Mouse (Mus musculus): ENCODE data around the gene Zdhhc12. TPM values are rescaled to one million over a fixed set of nuclear protein-coding genes. Genes with fewer than 3 reads are reported as not detected.

Gene Zdhhc12
- polyA plus RNA-seq, 1 experiment from 2014 or later: 28.0 TPM

DNA sequence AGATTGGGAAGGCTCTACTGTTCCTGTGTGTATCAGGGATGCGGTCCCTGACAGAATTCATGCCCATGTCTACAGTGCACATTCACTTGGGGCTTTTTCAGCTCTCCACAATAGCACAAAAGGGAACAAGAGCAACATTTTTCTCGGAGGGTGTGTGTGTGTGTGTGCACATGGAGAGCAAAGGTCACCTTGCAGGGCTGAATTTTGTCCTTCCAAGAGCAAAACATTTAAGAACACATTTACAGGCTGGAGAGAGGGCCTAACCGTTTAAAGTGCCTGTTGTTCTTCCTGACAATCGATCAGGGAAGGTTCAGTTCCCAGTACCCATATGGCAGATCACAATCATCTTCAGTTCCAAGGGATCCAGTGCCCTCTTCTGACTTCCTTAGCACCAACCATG lies 36.7 kb upstream of the Zdhhc12 start:
- Histone ChIP-seq H3K4me2 (no peak overlapping the region), H3K4me3 (ENCODE audit: low read depth, low read length) (no peak overlapping the region), H3K27ac (ENCODE audit: low read depth, low read length) (no peak overlapping the region), H3K36me3 (ENCODE audit: control insufficient read depth, insufficient read depth, low read length) (no peaks in the 10 kb centered on the region), H3K9me3 (ENCODE audit: control insufficient read depth, low read length) (no peaks in the 10 kb centered on the region), H3K27me3 (ENCODE audit: control insufficient read depth, insufficient read depth, low read length) (no peaks in the 10 kb centered on the region), H3K9ac (ENCODE audit: low read length) (no peak overlapping the region), H3K4me1 (ENCODE audit: control insufficient read depth, insufficient read depth, low read length) (peaks cover 11% of the 10 kb centered on the region)
- DNase-seq (ENCODE audit: low spot score, missing footprints) (no peak), ATAC-seq (ENCODE audit: low FRiP score) (no peak)
- 82% methylated on average over 4 of the region's 4 CpGs for WGBS

DNA sequence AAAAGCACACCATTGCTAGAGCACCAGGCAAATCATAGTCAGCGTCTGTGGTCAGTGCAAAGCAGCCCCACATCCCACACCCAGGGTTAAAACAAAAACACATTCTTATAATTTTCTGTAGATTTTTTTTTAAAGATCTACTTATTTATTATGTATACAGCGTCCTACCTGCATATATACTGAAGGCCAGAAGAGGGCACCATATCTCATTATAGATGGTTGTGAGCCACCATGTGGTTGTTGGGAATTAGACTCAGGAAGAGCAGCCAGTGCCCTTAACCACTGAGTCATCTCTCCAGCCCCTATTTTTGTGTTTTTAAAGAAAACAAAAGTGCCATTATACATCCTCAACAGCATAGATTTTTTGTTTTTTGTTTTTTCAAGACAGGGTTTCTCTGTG lies 35.3 kb upstream of the Zdhhc12 start:
- ATAC-seq (ENCODE audit: low FRiP score) (no peak), DNase-seq (ENCODE audit: low spot score, missing footprints) (peak; percentile 88)
- no peak overlapping the region for H3K9ac ChIP-seq (ENCODE audit: low read length)
- no peak overlapping the region for H3K27ac ChIP-seq (ENCODE audit: low read depth, low read length)
- H3K4me3 ChIP-seq (ENCODE audit: low read depth, low read length): no peak overlapping the region
- peaks cover 7% of the 10 kb centered on the region for H3K4me1 ChIP-seq (ENCODE audit: control insufficient read depth, insufficient read depth, low read length)
- H3K36me3 ChIP-seq (ENCODE audit: control insufficient read depth, insufficient read depth, low read length): no peaks in the 10 kb centered on the region
- no peak overlapping the region for H3K4me2 ChIP-seq
- H3K27me3 ChIP-seq (ENCODE audit: control insufficient read depth, insufficient read depth, low read length): no peaks in the 10 kb centered on the region
- whole genome bisulfite sequencing: 28% methylated on average over 2 of the region's 2 CpGs
- no peaks in the 10 kb centered on the region for H3K9me3 ChIP-seq (ENCODE audit: control insufficient read depth, low read length)

DNA sequence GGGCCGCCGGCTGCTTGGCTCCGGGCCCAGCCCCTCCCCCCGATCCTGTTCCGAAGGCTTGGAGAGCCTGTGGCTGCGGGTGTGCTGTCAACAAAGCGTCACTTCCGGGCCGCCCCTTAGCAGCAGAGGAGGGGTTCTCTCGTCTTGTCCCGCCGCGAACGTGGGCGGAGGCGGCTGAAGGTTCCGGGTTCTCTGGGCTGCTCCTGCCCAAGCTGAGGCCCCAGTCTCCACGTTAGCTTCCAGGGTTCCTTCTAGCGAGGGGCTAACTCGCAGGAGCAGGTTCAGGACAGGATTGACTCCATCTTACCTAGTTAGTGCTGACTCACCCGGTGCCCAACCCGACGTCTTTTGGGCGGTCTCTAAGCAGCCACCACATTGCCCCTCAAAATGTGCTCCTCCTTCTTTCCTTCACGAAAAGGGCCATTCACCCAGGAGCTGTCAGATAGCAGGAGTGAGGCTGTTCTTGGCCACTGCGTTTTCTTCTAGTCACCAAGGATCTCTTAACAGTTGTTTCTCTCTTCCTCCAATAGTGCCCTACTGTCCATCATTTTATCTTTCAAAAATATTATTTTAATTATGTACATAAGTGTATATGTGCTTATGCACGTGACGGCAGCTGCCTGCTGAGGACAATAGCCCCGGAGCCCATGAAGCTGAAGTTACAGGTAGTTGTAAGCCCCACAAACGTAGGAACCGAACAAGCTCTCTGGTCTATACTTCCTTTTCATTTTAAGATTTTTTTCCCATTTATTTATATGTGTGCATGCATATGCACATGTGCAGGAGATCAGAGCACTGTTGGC lies 31.2 kb upstream of the Zdhhc12 start, which contains the start of gene Zer1:
Zer1 (minus strand) TSS at position 114 of the 803 bp plus-strand sequence.
- Histone ChIP-seq H3K4me3 (ENCODE audit: low read depth, low read length) (peak within 1 kb of the TSS; percentile 64), H3K36me3 (ENCODE audit: control insufficient read depth, insufficient read depth, low read length) (no peaks in the 10 kb centered on the region), H3K9ac (ENCODE audit: low read length) (peak within 1 kb of the TSS; percentile 74), H3K9me3 (ENCODE audit: control insufficient read depth, low read length) (no peaks in the 10 kb centered on the region), H3K4me2 (peak within 1 kb of the TSS; percentile 91), H3K4me1 (ENCODE audit: control insufficient read depth, insufficient read depth, low read length) (peaks cover 15% of the 10 kb centered on the region), H3K27ac (ENCODE audit: low read depth, low read length) (peak within 1 kb of the TSS; percentile 64), H3K27me3 (ENCODE audit: control insufficient read depth, insufficient read depth, low read length) (no peaks in the 10 kb centered on the region)
- DNase-seq (ENCODE audit: low spot score, missing footprints) (peak; percentile 98), ATAC-seq (ENCODE audit: low FRiP score) (peak; percentile 97)
- WGBS: 10% methylated on average over 31 of the region's 31 CpGs

GRCm38 (mm10) chr2:30123729-30124471 lies 30.5 kb upstream of the Zdhhc12 start:
- peaks cover 18% of the 10 kb centered on the region for H3K4me1 ChIP-seq (ENCODE audit: control insufficient read depth, insufficient read depth, low read length)
- no peaks in the 10 kb centered on the region for H3K9me3 ChIP-seq (ENCODE audit: control insufficient read depth, low read length)
- DNase-seq (ENCODE audit: low spot score, missing footprints) (no peak), ATAC-seq (ENCODE audit: low FRiP score) (peak; percentile 64; the same call in 1 of the 2 replicates)
- H3K36me3 ChIP-seq (ENCODE audit: control insufficient read depth, insufficient read depth, low read length): no peaks in the 10 kb centered on the region
- peak overlapping the region; percentile 91 for H3K4me2 ChIP-seq
- peak overlapping the region; percentile 64 for H3K27ac ChIP-seq (ENCODE audit: low read depth, low read length)
- 2% methylated on average over 43 of the region's 44 CpGs for WGBS
- H3K27me3 ChIP-seq (ENCODE audit: control insufficient read depth, insufficient read depth, low read length): no peaks in the 10 kb centered on the region
- peak overlapping the region; percentile 74 for H3K9ac ChIP-seq (ENCODE audit: low read length)
- peak overlapping the region; percentile 64 for H3K4me3 ChIP-seq (ENCODE audit: low read depth, low read length)

DNA sequence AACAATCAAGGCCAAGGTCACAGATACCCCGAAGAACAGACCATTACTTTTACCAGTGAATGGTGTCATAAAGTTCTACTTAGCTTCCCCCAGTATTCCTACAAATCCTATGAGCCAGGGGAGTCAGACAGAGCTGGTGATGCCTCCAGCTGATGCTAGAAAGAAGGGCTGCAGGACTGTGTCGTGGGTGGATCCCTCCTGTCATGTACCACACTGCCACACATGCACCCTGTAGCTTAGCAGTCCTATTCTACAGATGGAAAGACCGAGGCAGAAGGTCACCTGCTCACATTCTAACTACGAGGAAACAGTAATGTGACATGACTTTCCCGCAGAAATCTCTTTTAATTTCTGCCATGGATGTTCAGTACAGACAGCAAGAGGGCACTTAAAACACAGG lies 29.3 kb upstream of the Zdhhc12 start:
- Histone ChIP-seq H3K4me2 (no peak overlapping the region), H3K9me3 (ENCODE audit: control insufficient read depth, low read length) (no peaks in the 10 kb centered on the region), H3K36me3 (ENCODE audit: control insufficient read depth, insufficient read depth, low read length) (no peaks in the 10 kb centered on the region), H3K4me3 (ENCODE audit: low read depth, low read length) (no peak overlapping the region), H3K27ac (ENCODE audit: low read depth, low read length) (no peak overlapping the region), H3K27me3 (ENCODE audit: control insufficient read depth, insufficient read depth, low read length) (no peaks in the 10 kb centered on the region), H3K9ac (ENCODE audit: low read length) (no peak overlapping the region; the same call in 1 of the 2 replicates), H3K4me1 (ENCODE audit: control insufficient read depth, insufficient read depth, low read length) (peaks cover 18% of the 10 kb centered on the region)
- WGBS: 89% methylated on average over 5 of the region's 5 CpGs
- DNase-seq (ENCODE audit: low spot score, missing footprints): no peak
- no peak for ATAC-seq (ENCODE audit: low FRiP score)

DNA sequence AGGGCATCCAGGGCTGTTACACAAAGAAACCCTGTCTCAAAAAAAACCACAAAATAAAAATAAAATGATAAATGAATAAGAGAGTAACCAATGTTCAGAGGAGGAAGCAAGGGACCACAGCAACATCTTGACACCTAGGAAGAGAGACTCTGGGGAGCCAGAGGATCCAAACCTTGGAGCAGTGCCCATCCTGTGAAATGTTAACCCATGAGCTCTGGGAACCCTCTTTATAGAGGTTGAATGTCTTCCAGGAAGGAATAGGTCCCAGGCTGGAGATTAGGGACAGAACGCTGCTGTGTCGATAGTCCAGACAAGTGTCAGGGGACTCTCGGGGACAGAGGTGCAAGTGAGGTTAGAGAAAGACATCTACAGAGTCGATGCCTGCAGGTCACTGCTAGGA lies 26.8 kb upstream of the Zdhhc12 start:
- WGBS: 83% methylated on average over 4 of the region's 4 CpGs
- H3K9ac ChIP-seq (ENCODE audit: low read length): no peak overlapping the region
- no peak overlapping the region for H3K4me2 ChIP-seq
- H3K27ac ChIP-seq (ENCODE audit: low read depth, low read length): no peak overlapping the region
- DNase-seq (ENCODE audit: low spot score, missing footprints) (no peak), ATAC-seq (ENCODE audit: low FRiP score) (no peak)
- H3K9me3 ChIP-seq (ENCODE audit: control insufficient read depth, low read length): no peaks in the 10 kb centered on the region
- H3K4me3 ChIP-seq (ENCODE audit: low read depth, low read length): no peak overlapping the region
- no peaks in the 10 kb centered on the region for H3K27me3 ChIP-seq (ENCODE audit: control insufficient read depth, insufficient read depth, low read length)
- H3K36me3 ChIP-seq (ENCODE audit: control insufficient read depth, insufficient read depth, low read length): no peaks in the 10 kb centered on the region
- peaks cover 18% of the 10 kb centered on the region for H3K4me1 ChIP-seq (ENCODE audit: control insufficient read depth, insufficient read depth, low read length)

DNA sequence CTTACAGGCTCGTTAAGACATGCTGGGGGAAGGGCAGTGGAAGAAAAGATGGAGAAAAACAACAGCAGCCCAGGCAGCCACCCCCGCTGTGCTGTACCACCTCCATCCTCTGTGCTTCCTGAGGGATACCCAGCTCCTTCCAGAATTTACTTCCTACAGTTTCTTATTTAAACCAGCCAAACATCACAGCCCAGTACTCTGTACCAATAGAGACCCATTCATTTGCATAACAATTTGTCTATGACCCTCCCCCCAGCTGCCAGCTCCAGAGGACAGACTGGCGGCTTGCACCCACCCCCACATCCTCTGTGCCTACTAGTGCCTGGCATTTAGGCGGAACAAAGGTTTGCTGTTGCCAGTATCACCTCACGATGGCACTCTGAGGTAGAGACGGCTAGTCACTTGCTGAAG lies 26.2 kb upstream of the Zdhhc12 start:
- DNase-seq (ENCODE audit: low spot score, missing footprints) (peak; percentile 62), ATAC-seq (ENCODE audit: low FRiP score) (no peak)
- no peaks in the 10 kb centered on the region for H3K27me3 ChIP-seq (ENCODE audit: control insufficient read depth, insufficient read depth, low read length)
- H3K4me3 ChIP-seq (ENCODE audit: low read depth, low read length): no peak overlapping the region
- H3K27ac ChIP-seq (ENCODE audit: low read depth, low read length): no peak overlapping the region
- no peaks in the 10 kb centered on the region for H3K36me3 ChIP-seq (ENCODE audit: control insufficient read depth, insufficient read depth, low read length)
- H3K4me2 ChIP-seq: no peak overlapping the region
- no peaks in the 10 kb centered on the region for H3K9me3 ChIP-seq (ENCODE audit: control insufficient read depth, low read length)
- 19% methylated on average over 6 of the region's 6 CpGs for WGBS
- peaks cover 14% of the 10 kb centered on the region for H3K4me1 ChIP-seq (ENCODE audit: control insufficient read depth, insufficient read depth, low read length)
- peak overlapping the region; percentile 14; the same call in 1 of the 2 replicates for H3K9ac ChIP-seq (ENCODE audit: low read length)

DNA sequence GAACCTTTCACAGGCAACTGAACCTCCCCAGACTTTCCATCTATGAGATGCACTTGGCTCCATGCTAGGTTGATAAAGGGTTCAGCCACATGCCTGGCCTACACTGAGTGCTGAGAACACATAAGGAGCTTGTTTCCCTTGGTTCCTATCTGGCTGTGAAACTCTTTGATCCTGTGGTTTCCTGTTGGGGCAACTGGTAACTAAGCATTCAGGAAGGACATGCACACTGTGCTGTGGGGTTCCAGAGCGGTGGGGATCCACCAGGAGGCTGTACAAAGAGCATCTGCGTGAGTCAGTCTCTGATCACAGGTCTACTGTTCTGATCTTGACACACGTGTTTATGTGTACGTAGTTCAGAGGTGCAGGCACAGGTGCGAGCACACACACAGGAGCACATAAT lies 19.1 kb upstream of the Zdhhc12 start:
- Histone ChIP-seq H3K36me3 (ENCODE audit: control insufficient read depth, insufficient read depth, low read length) (peaks cover 8% of the 10 kb centered on the region), H3K4me3 (ENCODE audit: low read depth, low read length) (no peak overlapping the region), H3K9me3 (ENCODE audit: control insufficient read depth, low read length) (no peaks in the 10 kb centered on the region), H3K27ac (ENCODE audit: low read depth, low read length) (no peak overlapping the region), H3K9ac (ENCODE audit: low read length) (no peak overlapping the region), H3K4me2 (no peak overlapping the region), H3K27me3 (ENCODE audit: control insufficient read depth, insufficient read depth, low read length) (no peaks in the 10 kb centered on the region), H3K4me1 (ENCODE audit: control insufficient read depth, insufficient read depth, low read length) (no peaks in the 10 kb centered on the region)
- DNase-seq (ENCODE audit: low spot score, missing footprints): peak; percentile 10
- ATAC-seq (ENCODE audit: low FRiP score): no peak
- WGBS: 92% methylated on average over 5 of the region's 5 CpGs

- Histone ChIP-seq H3K4me3 (ENCODE audit: low read depth, low read length) (no peak overlapping the region), H3K9me3 (ENCODE audit: control insufficient read depth, low read length) (no peaks in the 10 kb centered on the region), H3K36me3 (ENCODE audit: control insufficient read depth, insufficient read depth, low read length) (peaks cover 8% of the 10 kb centered on the region), H3K4me2 (no peak overlapping the region), H3K4me1 (ENCODE audit: control insufficient read depth, insufficient read depth, low read length) (no peaks in the 10 kb centered on the region), H3K9ac (ENCODE audit: low read length) (no peak overlapping the region), H3K27me3 (ENCODE audit: control insufficient read depth, insufficient read depth, low read length) (no peaks in the 10 kb centered on the region), H3K27ac (ENCODE audit: low read depth, low read length) (no peak overlapping the region)
- ATAC-seq (ENCODE audit: low FRiP score): no peak
- peak; percentile 41 for DNase-seq (ENCODE audit: low spot score, missing footprints)
- 94% methylated on average over 2 of the region's 2 CpGs for WGBS
These were observed 18.1 kb upstream of the Zdhhc12 start for GRCm38 (mm10) chr2:30111500-30111899.

Measured in midbrain, embryonic 11.5 days (tissue).